Mouse (Mus musculus): ENCODE measurements around the gene Klc4. TPM values are rescaled to one million over a fixed set of nuclear protein-coding genes. Genes with fewer than 3 reads are reported as not detected.

Gene Klc4
- total and polyA plus RNA-seq, 2 experiments from 2014 or later = 23.0 to 32.1 TPM

- Histone ChIP-seq H3K4me3 (ENCODE audit: low read length) (no peak overlapping the region), H3K4me1 (ENCODE audit: insufficient read depth, low read length) (peaks cover 25% of the 10 kb centered on the region), H3K27ac (no peak overlapping the region), H3K9me3 (ENCODE audit: low read length) (no peaks in the 10 kb centered on the region), H3K27me3 (ENCODE audit: insufficient read depth, low read length) (no peaks in the 10 kb centered on the region), H3K9ac (replicated peaks; ENCODE audit: low read length) (no peak overlapping the region), H3K4me2 (ENCODE audit: low read depth, low read length) (no peak overlapping the region), H3K36me3 (ENCODE audit: insufficient read depth, low read length) (no peaks in the 10 kb centered on the region)
- no peak for TF ChIP-seq CTCF (IDR thresholded peaks at IDR 0.05; ENCODE audit: low read depth)
- 69% methylated on average over 12 of the region's 12 CpGs for WGBS
- no peak for DNase-seq (ENCODE audit: low spot score)
- no peak for ATAC-seq
Observed at GRCm38 (mm10) chr17:46617799-46618198, 28.0 kb downstream of the Klc4 start.

- DNase-seq (ENCODE audit: low spot score) (no peak), ATAC-seq (no peak)
- Histone ChIP-seq H3K4me3 (ENCODE audit: low read length) (no peak overlapping the region), H3K9me3 (ENCODE audit: low read length) (no peaks in the 10 kb centered on the region), H3K4me2 (ENCODE audit: low read depth, low read length) (no peak overlapping the region), H3K4me1 (ENCODE audit: insufficient read depth, low read length) (no peaks in the 10 kb centered on the region), H3K27ac (no peak overlapping the region), H3K9ac (replicated peaks; ENCODE audit: low read length) (no peak overlapping the region), H3K36me3 (ENCODE audit: insufficient read depth, low read length) (no peaks in the 10 kb centered on the region), H3K27me3 (ENCODE audit: insufficient read depth, low read length) (no peaks in the 10 kb centered on the region)
- TF ChIP-seq CTCF (IDR thresholded peaks at IDR 0.05; ENCODE audit: low read depth) = no peak
- WGBS = 52% methylated on average over 3 of the region's 3 CpGs
Observed at GRCm38 (mm10) chr17:46613229-46613628, 32.6 kb downstream of the Klc4 start.

- WGBS = 28% methylated on average over 4 of the region's 4 CpGs
- Histone ChIP-seq H3K36me3 (ENCODE audit: insufficient read depth, low read length) (no peaks in the 10 kb centered on the region), H3K27me3 (ENCODE audit: insufficient read depth, low read length) (no peaks in the 10 kb centered on the region), H3K4me1 (ENCODE audit: insufficient read depth, low read length) (no peaks in the 10 kb centered on the region), H3K4me3 (ENCODE audit: low read length) (no peak overlapping the region), H3K9me3 (ENCODE audit: low read length) (no peaks in the 10 kb centered on the region), H3K4me2 (ENCODE audit: low read depth, low read length) (no peak overlapping the region), H3K27ac (0 out of 2 replicates have a peak overlapping the region, but pooled peaks have one; percentile 2), H3K9ac (replicated peaks; ENCODE audit: low read length) (no peak overlapping the region)
- ATAC-seq (no peak), DNase-seq (ENCODE audit: low spot score) (no peak)
- no peak for TF ChIP-seq CTCF (IDR thresholded peaks at IDR 0.05; ENCODE audit: low read depth)
Observed at GRCm38 (mm10) chr17:46612820-46613219, 33.0 kb downstream of the Klc4 start.

- Histone ChIP-seq H3K4me1 (ENCODE audit: insufficient read depth, low read length) (no peaks in the 10 kb centered on the region), H3K27ac (no peak overlapping the region), H3K27me3 (ENCODE audit: insufficient read depth, low read length) (no peaks in the 10 kb centered on the region), H3K9ac (replicated peaks; ENCODE audit: low read length) (no peak overlapping the region), H3K4me3 (ENCODE audit: low read length) (no peak overlapping the region), H3K4me2 (ENCODE audit: low read depth, low read length) (no peak overlapping the region), H3K9me3 (ENCODE audit: low read length) (no peaks in the 10 kb centered on the region), H3K36me3 (ENCODE audit: insufficient read depth, low read length) (no peaks in the 10 kb centered on the region)
- ATAC-seq = no peak
- 58% methylated on average over 2 of the region's 2 CpGs for WGBS
- DNase-seq (ENCODE audit: low spot score) = no peak
- TF ChIP-seq CTCF (IDR thresholded peaks at IDR 0.05; ENCODE audit: low read depth) = no peak
Observed at GRCm38 (mm10) chr17:46612189-46612588, 33.6 kb downstream of the Klc4 start.

GRCm38 (mm10) chr17:46611316-46611715, 34.5 kb downstream of the Klc4 start:
- no peak for TF ChIP-seq CTCF (IDR thresholded peaks at IDR 0.05; ENCODE audit: low read depth)

GRCm38 (mm10) chr17:46609721-46610514, 35.9 kb downstream of the Klc4 start:
- 58% methylated on average over 15 of the region's 15 CpGs for WGBS
- no peak overlapping the region for H3K9ac ChIP-seq (replicated peaks; ENCODE audit: low read length)
- H3K36me3 ChIP-seq (ENCODE audit: insufficient read depth, low read length) = no peaks in the 10 kb centered on the region
- no peak overlapping the region for H3K27ac ChIP-seq
- no peak overlapping the region for H3K4me3 ChIP-seq (ENCODE audit: low read length)
- no peak for ATAC-seq
- no peak for DNase-seq (ENCODE audit: low spot score)
- TF ChIP-seq CTCF (IDR thresholded peaks at IDR 0.05; ENCODE audit: low read depth) = no peak
- H3K9me3 ChIP-seq (ENCODE audit: low read length) = no peaks in the 10 kb centered on the region
- H3K4me2 ChIP-seq (ENCODE audit: low read depth, low read length) = no peak overlapping the region; the same call in 1 of the 2 replicates
- H3K4me1 ChIP-seq (ENCODE audit: insufficient read depth, low read length) = no peaks in the 10 kb centered on the region
- H3K27me3 ChIP-seq (ENCODE audit: insufficient read depth, low read length) = no peaks in the 10 kb centered on the region

More at GRCm38 (mm10) chr17:46611316-46611715, 34.5 kb downstream of the Klc4 start:
- Histone ChIP-seq H3K4me2 (ENCODE audit: low read depth, low read length) (no peak overlapping the region), H3K27ac (no peak overlapping the region), H3K9me3 (ENCODE audit: low read length) (no peaks in the 10 kb centered on the region), H3K9ac (replicated peaks; ENCODE audit: low read length) (no peak overlapping the region), H3K4me1 (ENCODE audit: insufficient read depth, low read length) (no peaks in the 10 kb centered on the region), H3K36me3 (ENCODE audit: insufficient read depth, low read length) (no peaks in the 10 kb centered on the region), H3K4me3 (ENCODE audit: low read length) (no peak overlapping the region), H3K27me3 (ENCODE audit: insufficient read depth, low read length) (no peaks in the 10 kb centered on the region)
- DNase-seq (ENCODE audit: low spot score) (no peak), ATAC-seq (no peak)
- 97% methylated on average over 6 of the region's 6 CpGs for WGBS

- ATAC-seq (no peak), DNase-seq (ENCODE audit: low spot score) (no peak)
- no peak overlapping the region for H3K27ac ChIP-seq
- H3K4me2 ChIP-seq (ENCODE audit: low read depth, low read length) = no peak overlapping the region
- 71% methylated on average over 12 of the region's 12 CpGs for WGBS
- no peaks in the 10 kb centered on the region for H3K27me3 ChIP-seq (ENCODE audit: insufficient read depth, low read length)
- H3K36me3 ChIP-seq (ENCODE audit: insufficient read depth, low read length) = no peaks in the 10 kb centered on the region
- H3K4me3 ChIP-seq (ENCODE audit: low read length) = no peak overlapping the region
- no peak for TF ChIP-seq CTCF (IDR thresholded peaks at IDR 0.05; ENCODE audit: low read depth)
- H3K9ac ChIP-seq (replicated peaks; ENCODE audit: low read length) = no peak overlapping the region
- no peaks in the 10 kb centered on the region for H3K4me1 ChIP-seq (ENCODE audit: insufficient read depth, low read length)
- H3K9me3 ChIP-seq (ENCODE audit: low read length) = no peaks in the 10 kb centered on the region
Observed at GRCm38 (mm10) chr17:46605987-46606386, 39.8 kb downstream of the Klc4 start.

Data from hindbrain, postnatal 0 days (tissue).